ENCODE assay signal across 23 mouse cellular contexts in the genomic region with DNA sequence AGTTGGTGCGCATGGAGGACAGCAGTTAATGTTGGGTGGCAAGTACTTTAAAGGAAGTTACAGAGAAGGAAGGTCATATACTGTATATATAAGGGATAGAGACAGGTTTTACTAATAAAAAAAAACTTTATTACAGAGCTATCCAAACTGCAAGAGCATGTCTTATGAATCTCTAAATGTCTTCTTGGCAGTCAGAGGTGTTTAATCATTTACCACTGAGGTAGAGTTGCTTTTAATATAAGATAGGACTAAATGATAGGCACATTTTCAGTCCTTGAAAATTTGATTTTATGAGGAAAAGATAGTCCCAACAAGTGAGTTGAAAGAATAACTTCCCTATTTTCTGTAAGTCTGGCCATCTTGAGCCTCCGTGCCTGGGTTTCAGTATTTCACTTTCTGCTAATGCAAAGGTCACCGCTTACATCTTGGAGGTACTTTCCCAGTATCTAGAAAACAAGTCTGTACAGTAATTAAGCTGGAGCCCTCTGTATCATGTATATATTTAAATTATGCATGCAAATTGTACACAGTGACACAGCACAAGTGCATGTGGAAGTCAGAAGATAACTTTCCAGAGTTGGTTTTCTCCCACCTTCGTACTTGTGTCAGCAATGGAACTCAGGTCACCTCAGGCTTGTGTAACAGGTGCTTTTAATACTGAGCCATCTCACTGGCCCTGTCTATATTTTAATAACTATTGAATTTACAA. TPM values are rescaled to one million over a fixed set of nuclear protein-coding genes. Genes with fewer than 3 reads are reported as not detected.
DNase-seq lines count a peak whose midpoint lies in the region; ATAC-seq and TF ChIP-seq lines count a peak whose summit lies in the region.
"Had no signal": no experiment of that assay in that cellular context is flagged by ENCODE, and none has a peak within 500 bp of the region (broad histone marks: within the 10 kb centered on the region; RNA-seq: fewer than 3 reads in every experiment).

No protein-coding gene starts in this region.

- no peak overlapping the region for H3K4me3 ChIP-seq in intestine, postnatal 0 days (ENCODE audit: low read depth, low read length)
- no peak overlapping the region for H3K4me3 ChIP-seq in intestine, embryonic 15.5 days (replicated peaks)
- H3K4me3 ChIP-seq in kidney, embryonic 15.5 days (replicated peaks): no peak overlapping the region
- H3K4me3 ChIP-seq in small intestine, adult 2 months (ENCODE audit: low read depth, low read length): no peak overlapping the region
- H3K4me3 ChIP-seq in hindbrain, embryonic 16.5 days (ENCODE audit: low read length): no peak overlapping the region
- H3K4me3 ChIP-seq: embryonic facial prominence, embryonic 12.5 days; embryonic facial prominence, embryonic 15.5 days; gastrocnemius, adult 2 months; hindbrain, embryonic 12.5 days; hindbrain, embryonic 15.5 days had no signal

- no peak overlapping the region for H3K27ac ChIP-seq in intestine, postnatal 0 days (ENCODE audit: low read depth, low read length)
- no peak overlapping the region for H3K27ac ChIP-seq in intestine, embryonic 15.5 days
- 0 out of 2 replicates have a peak overlapping the region, but pooled peaks have one; percentile 37 for H3K27ac ChIP-seq in kidney, embryonic 15.5 days
- H3K27ac ChIP-seq in small intestine, adult 2 months (ENCODE audit: insufficient read depth, low read depth, low read length): peak overlapping the region; percentile 79; the same call in 1 of the 2 replicates
- no peak overlapping the region for H3K27ac ChIP-seq in hindbrain, embryonic 16.5 days (ENCODE audit: low read depth, low read length)
- H3K27ac ChIP-seq: embryonic facial prominence, embryonic 12.5 days; embryonic facial prominence, embryonic 15.5 days; gastrocnemius, adult 2 months; hindbrain, embryonic 12.5 days; hindbrain, embryonic 15.5 days had no signal

- H3K9ac ChIP-seq in intestine, postnatal 0 days (ENCODE audit: low read depth, low read length): no peak overlapping the region
- H3K9ac ChIP-seq in intestine, embryonic 15.5 days: no peak overlapping the region
- no peak overlapping the region for H3K9ac ChIP-seq in kidney, embryonic 15.5 days
- H3K9ac ChIP-seq in hindbrain, embryonic 16.5 days (ENCODE audit: low read depth, low read length): no peak overlapping the region
- H3K9ac ChIP-seq: embryonic facial prominence, embryonic 12.5 days; embryonic facial prominence, embryonic 15.5 days; forebrain, postnatal 0 days; hindbrain, embryonic 12.5 days; hindbrain, embryonic 15.5 days had no signal

- peak; percentile 35; the same call in 1 of the 2 replicates for ATAC-seq in intestine, postnatal 0 days
- no peak for ATAC-seq in intestine, embryonic 15.5 days
- ATAC-seq in kidney, embryonic 15.5 days (replicated peaks; ENCODE audit: low FRiP score): no peak
- ATAC-seq in hindbrain, embryonic 16.5 days: no peak
- ATAC-seq: activated CD4-positive, CD25-positive, alpha-beta regulatory T cell, adult 4 months; forebrain, embryonic 14.5 days; forebrain, postnatal 0 days had no signal

- no peaks in the 10 kb centered on the region for H3K4me1 ChIP-seq in intestine, postnatal 0 days (replicated peaks; ENCODE audit: control insufficient read depth, insufficient read depth, low read length)
- H3K4me1 ChIP-seq in intestine, embryonic 15.5 days (replicated peaks): no peaks in the 10 kb centered on the region
- H3K4me1 ChIP-seq in kidney, embryonic 15.5 days: no peaks in the 10 kb centered on the region
- peaks cover 4% of the 10 kb centered on the region; the same call in 1 of the 2 replicates for H3K4me1 ChIP-seq in small intestine, adult 2 months (ENCODE audit: control insufficient read depth, insufficient read depth, insufficient read length, low read length)
- H3K4me1 ChIP-seq in hindbrain, embryonic 16.5 days (ENCODE audit: control insufficient read depth, insufficient read depth, low read depth, low read length): no peaks in the 10 kb centered on the region
- H3K4me1 ChIP-seq: embryonic facial prominence, embryonic 12.5 days; embryonic facial prominence, embryonic 15.5 days; hindbrain, embryonic 12.5 days; hindbrain, embryonic 15.5 days had no signal

- 75% methylated on average over 4 of the region's 4 CpGs for WGBS in intestine, postnatal 0 days
- 93% methylated on average over 4 of the region's 4 CpGs for WGBS in intestine, embryonic 15.5 days
- WGBS in kidney, embryonic 15.5 days: 93% methylated on average over 4 of the region's 4 CpGs
- WGBS in large intestine, adult 2 months: 45% methylated on average over 4 of the region's 4 CpGs
- 60% methylated on average over 4 of the region's 4 CpGs for WGBS in small intestine, adult 2 months
- 95% methylated on average over 4 of the region's 4 CpGs for WGBS in hindbrain, embryonic 16.5 days

- no peaks in the 10 kb centered on the region for H3K27me3 ChIP-seq in intestine, postnatal 0 days (replicated peaks; ENCODE audit: control insufficient read depth, insufficient read depth, low read length)
- no peaks in the 10 kb centered on the region for H3K27me3 ChIP-seq in intestine, embryonic 15.5 days (replicated peaks)
- H3K27me3 ChIP-seq in kidney, embryonic 15.5 days: no peaks in the 10 kb centered on the region
- no peaks in the 10 kb centered on the region for H3K27me3 ChIP-seq in small intestine, adult 2 months (ENCODE audit: control insufficient read depth, insufficient read depth, low read length)
- H3K27me3 ChIP-seq in hindbrain, embryonic 16.5 days (replicated peaks; ENCODE audit: control insufficient read depth, insufficient read depth, low read length): no peaks in the 10 kb centered on the region
- H3K27me3 ChIP-seq: embryonic facial prominence, embryonic 12.5 days; embryonic facial prominence, embryonic 15.5 days; hindbrain, embryonic 12.5 days; hindbrain, embryonic 15.5 days had no signal

- DNase-seq in kidney, adult 18-20 months: no peak
- DNase-seq in large intestine, adult 2 months (ENCODE audit: low read depth, low spot score): peak; percentile 44
- DNase-seq in thymus, postnatal 4 days: no peak
- DNase-seq: adrenal gland, adult 8-10 months; cerebellum, adult 2 months; cerebellum, adult 9-11 months; cerebellum, postnatal 25 days; forebrain, postnatal 0 days; gastrocnemius, adult 2 months; gastrocnemius, postnatal 14 days; heart, adult 11 months had no signal

- peaks cover 26% of the 10 kb centered on the region for H3K36me3 ChIP-seq in intestine, postnatal 0 days (ENCODE audit: control insufficient read depth, insufficient read depth)
- peaks cover 3% of the 10 kb centered on the region; the same call in 1 of the 2 replicates for H3K36me3 ChIP-seq in intestine, embryonic 15.5 days
- peaks cover 70% of the 10 kb centered on the region for H3K36me3 ChIP-seq in kidney, embryonic 15.5 days
- peaks cover 33% of the 10 kb centered on the region for H3K36me3 ChIP-seq in small intestine, adult 2 months (ENCODE audit: control insufficient read depth, insufficient read depth, low read length)
- H3K36me3 ChIP-seq in hindbrain, embryonic 16.5 days (ENCODE audit: control insufficient read depth, insufficient read depth, low read length): peaks cover 28% of the 10 kb centered on the region

- TF ChIP-seq CTCF in intestine, postnatal 0 days (IDR thresholded peaks at IDR 0.05; ENCODE audit: low read depth): no peak
- no peak for TF ChIP-seq CTCF in small intestine, adult 2 months (IDR thresholded peaks at IDR 0.05; ENCODE audit: extremely low read depth, insufficient read length, insufficient replicate concordance, low read depth, low read length)

- H3K4me2 ChIP-seq in intestine, postnatal 0 days (replicated peaks; ENCODE audit: low read depth): no peak overlapping the region
- no peak overlapping the region for H3K4me2 ChIP-seq in intestine, embryonic 15.5 days (replicated peaks)
- H3K4me2 ChIP-seq in kidney, embryonic 15.5 days: no peak overlapping the region
- H3K4me2 ChIP-seq in hindbrain, embryonic 16.5 days (ENCODE audit: low read length): no peak overlapping the region
- H3K4me2 ChIP-seq: embryonic facial prominence, embryonic 12.5 days; embryonic facial prominence, embryonic 15.5 days; heart, embryonic 11.5 days; hindbrain, embryonic 12.5 days; hindbrain, embryonic 15.5 days had no signal

- H3K9me3 ChIP-seq in intestine, postnatal 0 days (ENCODE audit: control insufficient read depth): no peaks in the 10 kb centered on the region
- H3K9me3 ChIP-seq in intestine, embryonic 15.5 days: no peaks in the 10 kb centered on the region
- H3K9me3 ChIP-seq in kidney, embryonic 15.5 days (replicated peaks): no peaks in the 10 kb centered on the region
- H3K9me3 ChIP-seq in hindbrain, embryonic 16.5 days (ENCODE audit: control insufficient read depth, low read length): no peaks in the 10 kb centered on the region
- H3K9me3 ChIP-seq: embryonic facial prominence, embryonic 12.5 days; embryonic facial prominence, embryonic 15.5 days; hindbrain, embryonic 12.5 days; hindbrain, embryonic 15.5 days had no signal

- no peak for TF ChIP-seq POLR2A in small intestine, adult 2 months (IDR thresholded peaks at IDR 0.05; ENCODE audit: low read depth, low read length)

RNA-seq across cellular contexts. Expression of a gene that starts 32.3 kb away (rescaled TPM):
- polyA plus RNA-seq in intestine, postnatal 0 days (2015; fragmentation: Nextera tagmentation; extraction: Ambion mirVana): 23.4 and 24.3 TPM in 2 replicates
- 9.1 and 9.5 TPM in 2 replicates for polyA plus RNA-seq in intestine, embryonic 15.5 days (2015; fragmentation: Nextera tagmentation; extraction: Ambion mirVana)
- 1.4 and 1.5 TPM in 2 replicates for polyA plus RNA-seq in kidney, embryonic 15.5 days (2015; fragmentation: Nextera tagmentation; extraction: Ambion mirVana)
- polyA plus RNA-seq in large intestine, adult 2 months (2012; rRNA removed): 23.4 and 30.6 TPM in 2 replicates
- 26.8 and 47.7 TPM in 2 replicates for polyA plus RNA-seq in small intestine, adult 2 months (2012; rRNA removed)
- 0.61 and 0.75 TPM in 2 replicates for polyA plus RNA-seq in hindbrain, embryonic 16.5 days (2015; fragmentation: Nextera tagmentation; extraction: Ambion mirVana)

Comparison
In these comparisons a context has a peak if more than half of its experiments do, and no peak if none do; other contexts are left out.
1. H3K27ac ChIP-seq: peak in kidney, embryonic 15.5 days (single experiment) and small intestine, adult 2 months (single experiment); none in intestine, postnatal 0 days (single experiment), intestine, embryonic 15.5 days (single experiment) and hindbrain, embryonic 16.5 days (single experiment).